Mouse (Mus musculus): ENCODE measurements around the gene Gm8947. TPM values are rescaled to one million over a fixed set of nuclear protein-coding genes. Genes with fewer than 3 reads are reported as not detected.

Gene Gm8947
- total RNA-seq, 2 experiments from 2014 or later = not detected

DNA sequence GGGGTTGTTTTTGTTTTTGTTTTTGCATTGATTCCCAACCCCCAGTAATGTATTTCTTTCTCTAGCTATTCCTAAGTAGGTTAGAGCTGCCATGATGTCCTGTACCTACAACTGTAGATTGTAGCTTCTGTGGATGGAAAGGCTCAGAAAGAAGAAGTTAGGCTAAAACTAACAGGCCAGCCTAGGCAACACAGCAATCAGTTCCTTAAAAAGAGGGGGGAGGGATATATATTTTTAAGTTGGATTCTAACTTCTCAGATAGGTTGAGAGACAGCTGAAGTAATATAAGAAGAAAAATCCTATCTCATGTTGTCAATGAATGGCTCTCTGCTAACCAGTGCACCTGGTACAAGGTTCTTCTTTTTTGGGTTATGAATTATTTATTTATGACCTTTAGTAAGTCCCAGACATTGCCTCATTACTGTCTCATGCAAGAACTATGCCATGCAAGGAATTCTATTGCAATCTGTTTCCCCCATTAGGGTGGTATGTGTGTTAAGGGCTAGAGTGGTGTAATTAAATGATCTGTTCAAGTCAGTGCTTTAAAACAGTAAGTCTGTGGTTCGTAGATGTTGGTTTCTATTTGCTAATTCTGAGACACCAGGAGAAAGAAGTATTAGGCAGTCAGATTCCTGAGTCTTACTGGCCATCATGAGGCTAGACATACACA lies 36.3 kb downstream of the Gm8947 start:
- DNase-seq (ENCODE audit: low spot score in 2 of 2) = no peak
- no peak overlapping the region for H3K4me3 ChIP-seq
- no peak overlapping the region for H3K27ac ChIP-seq
- no peak for TF ChIP-seq CTCF (conservative IDR thresholded peaks at IDR 0.05)

DNA sequence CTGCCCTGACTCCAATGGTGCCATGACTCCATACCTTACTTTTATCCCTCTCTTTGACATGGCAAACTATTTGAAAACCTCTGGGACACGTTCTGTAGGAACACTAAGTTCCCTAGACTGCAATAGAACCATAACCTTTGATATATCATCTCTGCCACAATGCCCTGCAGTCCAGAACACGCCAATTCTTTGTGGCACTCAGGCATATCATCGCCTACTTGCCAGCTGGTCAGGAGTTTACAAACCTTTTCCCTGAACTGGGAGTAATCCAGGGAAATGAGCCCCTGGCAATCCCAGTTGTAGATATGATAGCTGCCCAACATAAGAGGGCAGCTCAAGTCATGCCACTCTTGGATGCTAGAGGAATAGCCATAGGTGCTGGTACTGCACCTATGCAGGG lies 40.2 kb downstream of the Gm8947 start:
- DNase-seq (ENCODE audit: low spot score in 2 of 2) = no peak
- TF ChIP-seq CTCF (conservative IDR thresholded peaks at IDR 0.05) = no peak
- H3K4me3 ChIP-seq = no peak overlapping the region
- H3K27ac ChIP-seq = no peak overlapping the region

DNA sequence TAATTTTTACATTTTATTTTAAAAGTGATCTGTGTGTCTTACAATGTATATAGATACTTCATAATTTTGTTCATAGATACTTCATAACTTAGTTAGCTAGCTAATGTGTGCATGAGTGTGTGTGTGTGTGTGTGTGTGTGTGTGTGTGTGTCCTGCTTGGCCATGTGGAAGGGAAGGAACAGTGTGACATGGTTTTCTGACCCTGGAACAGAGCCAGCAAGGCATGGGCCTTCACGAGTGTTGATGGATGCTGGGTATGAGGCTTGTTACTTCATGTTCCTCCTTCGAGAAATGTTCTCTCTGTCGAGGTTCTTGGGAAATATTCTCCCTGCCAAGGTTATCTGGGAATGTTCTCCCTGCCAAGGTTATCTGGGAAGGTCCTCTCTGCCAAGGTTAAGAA lies 41.6 kb downstream of the Gm8947 start:
- TF ChIP-seq CTCF (conservative IDR thresholded peaks at IDR 0.05) = no peak

DNA sequence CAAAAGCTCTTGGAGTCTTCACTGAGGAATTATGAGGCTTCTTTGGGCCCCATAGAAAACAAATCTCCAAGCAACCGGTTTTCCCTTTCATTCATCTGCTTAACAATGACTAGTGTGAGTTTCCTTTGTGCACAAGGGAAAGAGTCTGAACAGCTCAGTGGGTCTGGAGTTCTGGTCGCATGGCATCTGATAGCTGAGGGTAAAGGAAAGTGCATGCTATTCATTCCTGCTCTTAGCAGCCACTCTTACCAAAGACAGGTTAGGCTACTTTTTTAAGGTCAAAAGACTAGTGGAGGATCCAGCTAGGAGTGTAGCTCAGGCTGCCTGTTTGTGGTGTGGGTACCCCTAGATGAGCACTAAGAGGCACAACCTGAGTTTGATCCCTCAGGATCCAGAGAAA lies 43.4 kb downstream of the Gm8947 start:
- no peak for TF ChIP-seq CTCF (conservative IDR thresholded peaks at IDR 0.05)
- Histone ChIP-seq H3K4me3 (no peak overlapping the region), H3K27ac (no peak overlapping the region; the same call in 1 of the 2 replicates)
- no peak for DNase-seq (ENCODE audit: low spot score in 2 of 2)

More for the DNA sequence above, 41.6 kb downstream of the Gm8947 start:
- no peak overlapping the region for H3K27ac ChIP-seq
- H3K4me3 ChIP-seq = no peak overlapping the region
- DNase-seq (ENCODE audit: low spot score in 2 of 2) = no peak

DNA sequence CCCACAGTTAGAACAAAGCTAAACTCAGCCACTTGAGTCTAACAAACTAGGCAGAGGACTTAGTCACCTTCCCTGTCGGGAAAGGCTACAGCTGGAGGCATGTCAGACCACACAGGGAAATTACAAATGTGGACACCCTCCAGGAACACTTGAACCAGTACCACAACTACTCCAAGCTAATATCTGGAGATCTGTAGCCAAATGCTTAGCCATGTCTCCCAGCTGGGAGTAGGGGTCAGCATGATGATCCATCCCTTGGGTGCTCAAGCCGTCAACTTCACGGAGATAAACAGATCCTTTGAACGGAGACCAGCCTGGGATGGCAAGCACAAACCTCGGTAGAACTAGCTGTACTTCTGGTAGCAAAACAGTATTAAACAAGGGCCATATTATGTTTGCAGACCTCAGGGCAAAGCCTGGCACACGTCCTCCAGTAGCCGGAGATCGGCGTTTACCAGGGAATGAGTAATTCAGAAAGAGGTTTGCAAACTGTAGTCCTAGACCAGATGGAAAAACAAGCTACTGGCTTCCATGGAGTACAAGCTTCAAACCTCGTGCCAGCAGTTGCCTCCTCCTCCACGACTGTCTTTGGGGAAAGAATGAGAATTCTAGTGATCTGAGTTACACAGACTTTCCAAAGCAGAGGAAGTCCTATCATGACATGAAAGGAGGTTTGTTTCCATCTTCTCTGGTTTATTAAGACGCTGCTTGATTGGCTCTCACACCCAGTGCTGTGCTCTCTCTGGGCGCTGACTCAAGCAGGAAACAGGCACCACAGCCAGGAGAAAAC lies 44.2 kb downstream of the Gm8947 start:
- H3K27ac ChIP-seq = peak overlapping the region; percentile 46; the same call in 1 of the 2 replicates

DNA sequence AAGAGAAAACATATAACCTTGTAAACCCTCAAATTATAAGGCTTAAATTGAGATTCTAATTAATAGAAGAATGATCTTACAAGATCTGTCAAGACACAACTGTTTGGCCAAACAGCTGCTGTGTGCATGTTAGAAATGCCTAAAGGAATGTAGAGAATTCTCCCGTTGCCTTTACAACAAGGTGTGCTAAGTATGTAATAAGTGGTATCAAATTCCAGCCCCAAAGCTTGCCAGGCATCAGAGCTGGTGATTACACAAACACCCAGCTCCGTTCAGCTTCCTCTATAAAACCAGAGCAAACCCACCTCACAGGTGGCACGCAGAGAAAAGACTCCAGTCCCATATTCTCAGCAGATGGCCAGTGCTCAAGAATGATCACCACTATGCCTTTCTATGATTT lies 45.6 kb downstream of the Gm8947 start:
- Histone ChIP-seq H3K27ac (no peak overlapping the region), H3K4me3 (no peak overlapping the region)
- no peak for DNase-seq (ENCODE audit: low spot score in 2 of 2)
- no peak for TF ChIP-seq CTCF (conservative IDR thresholded peaks at IDR 0.05)

More for the DNA sequence above, 44.2 kb downstream of the Gm8947 start:
- peak; percentile 42 to 67 for DNase-seq (ENCODE audit: low spot score in 2 of 2)
- TF ChIP-seq CTCF (conservative IDR thresholded peaks at IDR 0.05) = no peak
- H3K4me3 ChIP-seq = no peak overlapping the region

DNA sequence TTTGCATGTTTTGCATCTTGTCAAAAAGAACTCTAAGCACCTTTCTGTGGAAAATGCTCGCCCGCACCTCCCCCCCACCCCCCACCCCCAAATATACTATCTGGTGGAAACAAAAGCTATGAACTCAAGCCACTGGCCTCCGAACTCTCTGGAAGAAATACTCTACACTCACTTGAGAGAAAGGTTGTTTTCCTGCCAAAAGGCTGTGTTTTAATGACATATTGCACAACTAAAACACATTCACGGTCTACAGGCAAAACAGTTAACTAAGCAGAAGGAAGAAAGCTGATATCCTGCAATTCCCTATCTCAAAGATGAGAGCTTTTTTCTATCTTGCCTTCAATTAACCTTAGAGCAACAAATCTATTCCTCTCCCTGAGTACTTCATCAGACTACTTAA lies 51.2 kb downstream of the Gm8947 start:
- no peak for DNase-seq (ENCODE audit: low spot score in 2 of 2)
- no peak overlapping the region for H3K4me3 ChIP-seq
- no peak overlapping the region for H3K27ac ChIP-seq
- no peak for TF ChIP-seq CTCF (conservative IDR thresholded peaks at IDR 0.05)

Other genes starting within 250 kb of the Gm8947 start
- gene Hmcn1, start 198.9 kb upstream of the Gm8947 start, total RNA-seq (2021) = 1 to 10 TPM; 1.6 to 2.0 TPM
- gene Gm47985, start 9.8 kb upstream of the Gm8947 start, total RNA-seq (2021) = not detected
- not detected for gene Gm47995, start 6.1 kb downstream of the Gm8947 start, total RNA-seq (2021)
- gene 3110040M04Rik, start 11.7 kb downstream of the Gm8947 start, total RNA-seq (2021) = not detected
- not detected for gene Gm47996, start 17.8 kb downstream of the Gm8947 start, total RNA-seq (2021)
- 10 to 100 TPM; 85.8 to 96.9 TPM for gene Ivns1abp, start 152.1 kb downstream of the Gm8947 start, total RNA-seq (2021)
- 10 to 100 TPM; 11.6 to 21.2 TPM for gene Swt1, start 236.1 kb downstream of the Gm8947 start, total RNA-seq (2021)
- gene Trmt1l, start 236.2 kb downstream of the Gm8947 start, total RNA-seq (2021) = 10 to 100 TPM; 31.7 to 35.5 TPM

Data from layer of hippocampus, adult 2 months (tissue).